Comparison of ENCODE assay signal across 8 mouse cellular contexts in genomic region chrX:164381618-164382408, GRCm38 (mm10). TPM values are rescaled to one million over a fixed set of nuclear protein-coding genes. Genes with fewer than 3 reads are reported as not detected.
DNase-seq lines count a peak whose midpoint lies in the region; ATAC-seq lines count a peak whose summit lies in the region.

No protein-coding gene starts in this region.

- H3K9ac ChIP-seq in hindbrain, embryonic 13.5 days: peak overlapping the region; percentile 43; the same call in 1 of the 2 replicates

- WGBS in hindbrain, embryonic 13.5 days: 19% methylated on average over 32 of the region's 33 CpGs

- peak overlapping the region; percentile 65 for H3K4me2 ChIP-seq in hindbrain, embryonic 13.5 days

- H3K4me3 ChIP-seq in hindbrain, embryonic 13.5 days: peak overlapping the region; percentile 41

- peak; percentile 80 for DNase-seq in WW6 (ENCODE audit: low read depth, low spot score)
- DNase-seq in cerebellum, postnatal 36 days: peak; percentile 35 to 59
- DNase-seq in frontal cortex, postnatal 25 days (ENCODE audit: low spot score in 2 of 2): peak; percentile 11 to 28
- DNase-seq in left cerebral cortex, adult 11 months (ENCODE audit: low spot score): peak; percentile 36
- DNase-seq in lung, postnatal 36 days: peak; percentile 84
- DNase-seq in retina, embryonic 14.5 days (ENCODE audit: low spot score): peak; percentile 76
- peak; percentile 89 for DNase-seq in thymus, postnatal 4 days

- peak; percentile 99 for ATAC-seq in hindbrain, embryonic 13.5 days (ENCODE audit: low FRiP score)

- 0 out of 2 replicates have a peak, but pooled peaks cover 3% of the 10 kb centered on the region for H3K27me3 ChIP-seq in hindbrain, embryonic 13.5 days

- no peaks in the 10 kb centered on the region for H3K36me3 ChIP-seq in hindbrain, embryonic 13.5 days

- H3K4me1 ChIP-seq in hindbrain, embryonic 13.5 days (replicated peaks): no peaks in the 10 kb centered on the region

- no peaks in the 10 kb centered on the region for H3K9me3 ChIP-seq in hindbrain, embryonic 13.5 days

- H3K27ac ChIP-seq in hindbrain, embryonic 13.5 days: no peak overlapping the region

RNA-seq across cellular contexts. Expression of gene Vegfd, which starts 8.6 kb away (rescaled TPM):
- 0.52 and 0.74 TPM in 2 replicates for polyA plus RNA-seq in hindbrain, embryonic 13.5 days (2015; fragmentation: Nextera tagmentation; extraction: Ambion mirVana)

RNA-seq across cellular contexts. Expression of gene Piga, which starts 37.8 kb away (rescaled TPM):
- 5.7 and 6.4 TPM in 2 replicates for polyA plus RNA-seq in hindbrain, embryonic 13.5 days (2015; fragmentation: Nextera tagmentation; extraction: Ambion mirVana)

RNA-seq across cellular contexts. Expression of gene Asb11, which starts 55.0 kb away (rescaled TPM):
- not detected in 2 replicates for polyA plus RNA-seq in hindbrain, embryonic 13.5 days (2015; fragmentation: Nextera tagmentation; extraction: Ambion mirVana)

Comparison
In these comparisons a context has a peak if more than half of its experiments do, and no peak if none do; other contexts are left out.
1. DNase-seq: peak in every context shown above with its lines; median percentile 89 in thymus, postnatal 4 days; 84 in lung, postnatal 36 days; 80 in WW6; 76 in retina, embryonic 14.5 days; 47 in cerebellum, postnatal 36 days; 36 in left cerebral cortex, adult 11 months; 20 in frontal cortex, postnatal 25 days.